Mouse (Mus musculus) frontal cortex, postnatal 36 days (tissue): ENCODE measurements around the gene Soat2.
"Not testable (repeated sequence)": the region's sequence is repeated elsewhere in the genome, so short reads cannot be mapped to it uniquely, and the experiment has no call there.

Experiments used
- DNase-seq, 2 experiments: peaks; one replicate each; pipeline ENCODE4 v3.0.0; 2022; ENCODE audit warnings: low spot score in 2 of 2

Soat2 gene

DNA sequence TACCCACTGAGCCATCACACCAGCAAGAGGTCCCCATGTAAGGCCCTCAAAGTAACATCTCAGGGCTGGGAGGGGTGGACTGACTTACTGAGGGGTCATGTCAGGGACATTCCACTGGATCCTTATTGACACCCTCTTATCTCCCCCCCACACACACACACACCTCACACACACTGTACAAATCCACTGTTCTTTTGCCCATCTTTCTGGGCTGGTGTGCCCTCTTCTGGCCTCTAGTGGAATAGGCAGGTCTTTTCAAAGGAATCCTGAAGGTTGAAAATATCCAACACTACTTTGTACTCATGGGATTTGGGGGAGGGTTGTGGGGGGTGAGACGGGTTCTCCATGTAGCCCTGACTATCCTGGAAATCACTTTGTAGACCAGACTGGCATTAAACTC, 3.4 kb upstream of the Soat2 start:
- peak; percentile 27 to 57 for DNase-seq

DNA sequence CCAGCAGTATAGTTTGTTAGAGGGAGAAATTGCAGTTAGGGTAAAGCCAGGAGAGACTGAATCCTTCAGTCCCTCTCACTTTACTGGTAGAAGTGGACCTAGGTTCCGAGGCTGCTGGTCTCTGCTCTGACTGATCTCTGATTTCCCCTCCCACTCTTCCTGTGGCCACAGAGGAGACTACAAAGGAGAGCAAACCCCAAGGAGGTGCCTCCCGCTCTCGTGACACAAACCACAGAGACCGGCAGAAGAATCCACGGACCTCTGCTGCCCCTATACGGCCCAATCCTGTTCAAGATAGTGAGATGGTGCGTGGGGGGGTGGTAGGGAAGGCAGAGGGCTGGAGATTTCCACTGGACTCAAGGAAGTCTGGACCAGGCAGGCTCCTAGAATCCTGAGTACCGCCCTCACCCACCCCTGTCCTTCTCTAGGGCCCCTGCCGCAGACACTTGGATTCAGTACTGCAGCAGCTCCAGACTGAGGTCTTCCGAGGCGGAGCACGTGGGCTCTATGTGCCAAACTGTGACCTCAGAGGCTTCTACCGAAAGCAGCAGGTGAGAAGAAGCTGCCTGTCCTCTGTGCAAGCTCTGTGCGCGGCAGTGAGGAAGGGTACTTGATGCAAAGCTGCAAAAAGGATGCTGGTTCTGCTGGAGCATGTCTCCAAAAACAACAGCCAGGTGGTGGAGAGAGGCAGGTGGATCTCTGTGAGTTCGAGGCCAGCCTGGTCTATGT, 2.5 kb upstream of the Soat2 start:
- DNase-seq, result no peak

GRCm38 (mm10) chr15:102149561-102149960, 765 bp upstream of the Soat2 start:
- no peak for DNase-seq

DNA sequence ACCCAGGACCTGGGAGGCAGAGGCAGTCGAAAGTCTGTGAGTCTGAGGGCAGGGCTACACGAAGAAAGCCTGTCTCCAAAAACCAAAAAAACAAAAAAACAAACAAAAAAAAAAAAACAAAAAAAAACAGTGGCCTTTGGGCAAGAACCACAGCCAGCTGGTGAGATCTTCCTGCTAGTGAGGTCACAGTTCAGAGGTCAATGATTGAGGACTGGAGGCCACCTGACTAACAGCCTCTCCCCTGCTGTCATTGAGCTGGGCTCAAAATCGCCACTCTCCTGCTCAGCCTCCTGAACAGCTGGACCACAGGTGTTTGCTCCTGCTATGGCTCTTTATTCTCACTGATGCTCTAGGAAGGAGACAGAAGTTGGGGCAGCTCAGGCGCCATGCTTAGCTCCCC, 2.3 kb downstream of the Soat2 start:
- no peak for DNase-seq

DNA sequence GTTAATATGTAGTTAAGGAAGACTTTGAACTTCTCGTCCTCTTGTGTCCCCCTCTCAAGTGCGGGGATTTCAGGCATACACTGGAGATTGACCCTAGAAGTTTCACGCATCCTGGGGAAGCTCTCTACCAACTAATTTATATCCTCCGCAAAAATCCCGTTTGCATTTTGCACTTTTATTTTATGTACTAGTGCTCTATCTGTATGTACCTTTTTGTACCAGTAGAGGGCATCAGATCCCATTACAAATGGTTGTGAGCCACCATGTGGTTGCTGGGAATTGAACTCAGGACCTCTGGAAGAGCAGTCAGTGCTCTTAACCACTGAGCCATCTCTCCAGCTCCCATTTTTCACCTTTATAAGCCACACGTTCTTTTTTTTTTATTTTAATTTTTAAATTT, 4.7 kb downstream of the Soat2 start:
- DNase-seq, result not testable (repeated sequence)

DNA sequence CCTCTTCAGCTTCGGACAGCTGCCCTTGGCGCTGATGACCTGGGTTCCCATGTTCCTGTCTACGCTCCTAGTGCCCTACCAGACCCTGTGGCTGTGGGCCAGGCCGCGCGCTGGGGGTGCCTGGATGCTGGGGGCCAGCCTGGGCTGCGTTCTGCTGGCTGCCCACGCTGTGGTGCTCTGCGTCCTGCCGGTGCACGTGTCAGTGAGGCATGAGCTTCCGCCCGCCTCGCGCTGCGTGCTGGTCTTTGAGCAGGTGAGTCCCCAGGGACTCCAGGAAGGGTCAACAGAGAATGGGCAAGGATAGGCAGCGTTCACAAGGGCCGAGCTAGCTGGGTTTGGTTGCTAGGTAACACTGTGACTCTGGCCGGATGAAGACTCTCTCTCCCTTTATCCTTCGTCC, 6.5 kb downstream of the Soat2 start:
- DNase-seq, result no peak

DNA sequence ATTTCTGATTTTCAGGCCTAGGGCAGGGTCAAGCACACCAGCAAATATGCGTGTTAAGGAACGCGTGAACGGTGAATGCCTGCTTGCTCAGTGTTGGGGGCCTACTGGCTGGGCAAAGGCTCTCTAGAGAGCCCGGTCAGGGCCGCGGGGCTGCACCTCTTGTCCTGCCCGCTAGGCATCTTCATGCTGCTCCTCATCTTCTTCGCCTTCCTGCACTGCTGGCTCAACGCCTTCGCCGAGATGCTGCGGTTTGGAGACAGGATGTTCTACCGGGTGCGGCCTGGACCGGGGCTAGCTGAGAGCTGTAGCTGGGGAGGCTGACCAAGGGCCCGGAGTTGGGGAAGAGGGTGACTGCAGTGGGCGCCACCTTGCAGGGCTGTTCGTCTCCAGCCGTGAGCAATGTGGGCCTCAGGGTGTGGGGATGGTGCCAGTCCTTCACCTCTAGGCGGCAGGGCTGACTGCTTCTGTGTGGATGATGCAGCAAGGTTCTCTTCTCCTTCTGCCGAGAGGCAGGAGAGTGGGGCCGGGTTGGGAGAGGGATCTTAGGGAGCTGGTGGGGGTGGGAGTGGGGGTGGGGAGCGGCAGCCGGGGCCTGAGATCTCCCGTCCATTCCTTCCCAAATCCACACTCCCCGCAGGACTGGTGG, 10.2 kb downstream of the Soat2 start:
- no peak for DNase-seq

DNA sequence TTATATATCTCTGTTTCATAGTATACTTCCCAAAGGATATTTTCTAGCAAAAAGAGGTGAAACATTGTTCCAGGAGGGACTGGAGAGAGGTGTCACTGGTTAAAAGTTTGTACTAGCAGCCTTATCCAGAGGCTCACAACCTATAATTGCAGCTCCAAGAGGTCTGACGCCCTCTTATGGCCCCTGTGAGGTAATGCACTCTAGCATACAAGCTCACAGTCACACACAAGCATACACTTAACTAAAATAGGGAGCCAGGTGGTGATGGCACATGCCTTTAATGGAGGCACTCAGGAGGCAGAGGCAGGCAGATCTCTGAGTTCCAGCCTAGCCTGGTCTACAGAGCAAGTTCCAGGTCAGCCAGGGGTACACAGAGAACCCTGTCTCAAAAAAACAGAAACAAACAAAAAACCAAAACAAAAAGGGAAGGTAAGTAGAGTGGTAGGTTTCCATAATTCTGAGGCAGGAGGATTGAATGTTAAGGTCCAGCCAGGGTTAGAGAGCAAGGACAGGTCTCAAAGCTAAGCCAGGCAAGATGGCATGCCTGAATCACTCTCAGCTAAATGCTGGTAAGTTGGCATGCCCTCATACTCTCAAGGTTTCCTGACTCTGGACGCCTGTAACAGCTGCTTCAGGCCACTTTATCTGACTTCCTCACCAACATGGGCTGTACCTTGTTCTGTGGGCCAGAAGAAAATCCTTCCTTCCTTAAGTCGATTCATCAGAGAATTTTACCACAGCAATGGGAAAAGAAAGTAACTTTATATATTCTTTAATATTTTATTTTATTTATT, 13.8 kb downstream of the Soat2 start:
- no peak for DNase-seq

GRCm38 (mm10) chr15:102165468-102166100, 15.3 kb downstream of the Soat2 start:
- DNase-seq, result no peak

DNA sequence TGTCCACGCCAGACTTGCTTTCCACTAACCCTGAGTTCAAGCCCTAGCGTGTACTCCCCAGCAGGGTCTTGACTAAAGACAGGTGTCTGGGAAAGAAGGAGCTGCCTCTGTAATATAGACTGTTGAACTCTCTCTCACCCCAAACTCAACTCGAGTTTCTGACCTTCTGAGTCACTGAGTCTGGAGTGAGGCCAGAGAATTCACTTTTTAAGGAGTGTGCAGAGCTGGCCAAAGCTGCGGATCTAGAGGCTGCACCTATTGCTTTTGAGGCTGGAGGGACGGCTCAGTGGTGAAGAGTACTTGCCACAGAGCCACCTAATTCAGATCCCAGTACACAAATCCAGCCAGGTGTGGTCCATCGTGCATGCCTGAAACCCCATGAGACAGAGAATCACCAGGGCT, 17.3 kb downstream of the Soat2 start:
- DNase-seq, result no peak

- no peak for DNase-seq
These were observed 18.7 kb downstream of the Soat2 start for GRCm38 (mm10) chr15:102169064-102169463.

- no peak for DNase-seq
These were observed 23.3 kb downstream of the Soat2 start for GRCm38 (mm10) chr15:102173581-102173980.

GRCm38 (mm10) chr15:102175736-102176319, 25.5 kb downstream of the Soat2 start:
- no peak for DNase-seq

DNA sequence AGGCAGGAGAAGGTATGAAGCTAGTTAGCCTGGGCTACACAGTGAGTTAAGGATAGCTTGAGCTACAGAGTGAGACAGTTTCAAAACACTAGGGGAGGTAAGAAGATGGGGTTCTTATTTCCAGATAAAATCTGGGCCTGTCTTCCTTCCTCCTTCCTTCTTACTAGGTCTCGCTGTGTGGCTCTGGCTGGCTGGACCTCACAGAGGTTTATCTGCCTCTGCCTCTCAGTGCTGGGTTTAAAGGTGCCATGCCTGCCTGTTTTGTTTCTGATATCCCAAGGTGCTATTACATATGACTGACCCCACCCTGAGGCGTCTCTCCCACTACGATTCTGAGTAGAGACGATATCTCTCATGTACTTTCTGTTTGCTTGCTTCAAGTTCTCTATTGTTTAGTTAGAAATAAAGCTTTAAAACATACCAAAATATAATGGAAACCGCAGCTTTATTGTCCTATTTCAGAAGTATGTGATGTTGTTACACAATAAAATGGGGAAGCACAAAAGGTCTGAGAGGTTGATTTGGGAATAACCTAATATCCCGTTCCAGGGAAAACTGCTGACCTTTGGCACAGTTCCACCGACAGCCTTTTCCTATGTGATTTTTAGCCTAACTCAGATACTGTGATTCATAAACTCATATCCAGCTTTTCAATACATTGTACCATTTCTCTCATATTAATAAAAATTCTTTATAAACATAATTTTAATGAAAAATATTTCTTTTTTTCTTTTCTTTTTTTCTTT, 26.4 kb downstream of the Soat2 start:
- DNase-seq, result no peak

GRCm38 (mm10) chr15:102177417-102177816, 27.1 kb downstream of the Soat2 start:
- no peak for DNase-seq

- peak; percentile 80 to 85 for DNase-seq
These were observed 28.0 kb downstream of the Soat2 start for GRCm38 (mm10) chr15:102178279-102178678.

GRCm38 (mm10) chr15:102179106-102179505, 28.8 kb downstream of the Soat2 start:
- DNase-seq, result no peak

DNA sequence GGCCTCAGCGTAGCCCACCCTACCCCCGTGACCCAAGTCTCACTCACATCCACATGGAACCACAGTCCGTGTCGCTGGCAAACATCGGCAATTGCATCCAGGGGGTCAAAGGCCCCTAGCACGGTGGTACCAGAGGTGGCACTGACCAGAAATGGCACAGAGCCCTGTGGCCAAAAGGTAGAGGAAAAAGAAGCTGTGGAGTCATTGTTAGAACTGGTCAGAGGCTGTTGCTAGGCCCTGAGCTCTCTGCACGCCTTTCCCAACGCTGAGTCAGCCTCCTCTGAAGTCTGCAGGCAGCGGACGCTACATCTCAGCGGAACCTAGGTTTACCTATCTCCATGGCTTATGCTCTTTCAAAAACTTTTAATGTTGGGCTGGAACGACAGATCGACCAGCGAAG, 29.6 kb downstream of the Soat2 start:
- no peak for DNase-seq

DNA sequence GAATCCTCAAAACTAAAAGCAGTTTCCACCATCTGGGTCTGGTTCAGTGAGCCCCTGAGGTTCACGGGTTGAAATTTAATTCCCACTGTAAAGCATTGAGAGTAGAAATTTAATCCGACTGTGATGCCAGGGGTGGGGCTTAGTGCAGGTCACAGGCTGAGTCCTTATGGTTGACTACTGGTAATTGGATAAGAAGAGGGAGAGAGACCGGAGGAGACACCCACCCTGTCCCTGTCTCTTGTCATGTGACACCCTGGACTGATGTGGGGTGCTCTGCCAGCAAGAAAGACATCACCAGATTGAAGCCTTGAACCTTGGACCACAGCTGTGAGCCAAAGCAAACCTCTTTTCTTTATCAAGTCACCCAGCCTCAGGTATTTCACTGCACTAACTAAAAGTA, 32.8 kb downstream of the Soat2 start:
- no peak for DNase-seq

GRCm38 (mm10) chr15:102186239-102186638, 35.9 kb downstream of the Soat2 start:
- DNase-seq, result no peak

DNA sequence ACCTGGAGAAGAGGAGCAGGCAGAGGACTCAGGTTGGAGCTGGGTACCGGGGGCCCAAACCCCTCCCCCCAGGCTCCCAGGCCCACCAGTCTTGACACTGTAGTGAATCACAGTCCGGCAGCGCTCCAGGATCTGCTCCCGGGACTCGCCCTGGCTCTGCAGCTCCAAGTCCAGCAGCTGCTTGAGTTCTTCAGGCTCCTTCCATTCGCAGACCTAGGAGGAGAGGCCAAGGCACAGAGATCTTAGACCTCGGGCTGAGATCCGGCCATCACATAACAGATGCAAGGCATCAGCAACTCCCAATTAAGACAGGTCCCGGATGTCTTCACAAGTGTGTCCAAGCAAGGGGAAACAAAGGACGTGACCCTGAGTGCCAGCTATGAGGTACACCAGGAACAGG, 37.8 kb downstream of the Soat2 start:
- no peak for DNase-seq
